Mouse (Mus musculus): ENCODE results near the gene Acad12. TPM values are rescaled to one million over a fixed set of nuclear protein-coding genes. Genes with fewer than 3 reads are reported as not detected.
A peak's percentile ranks its signal among the peaks of the same experiment; 100 is the strongest.
"Not testable (repeated sequence)": the region's sequence is repeated elsewhere in the genome, so short reads cannot be mapped to it uniquely, and the experiment has no call there.

Gene Acad12
- total and polyA plus RNA-seq, 2 experiments = 9.6 to 10.1 TPM

DNA sequence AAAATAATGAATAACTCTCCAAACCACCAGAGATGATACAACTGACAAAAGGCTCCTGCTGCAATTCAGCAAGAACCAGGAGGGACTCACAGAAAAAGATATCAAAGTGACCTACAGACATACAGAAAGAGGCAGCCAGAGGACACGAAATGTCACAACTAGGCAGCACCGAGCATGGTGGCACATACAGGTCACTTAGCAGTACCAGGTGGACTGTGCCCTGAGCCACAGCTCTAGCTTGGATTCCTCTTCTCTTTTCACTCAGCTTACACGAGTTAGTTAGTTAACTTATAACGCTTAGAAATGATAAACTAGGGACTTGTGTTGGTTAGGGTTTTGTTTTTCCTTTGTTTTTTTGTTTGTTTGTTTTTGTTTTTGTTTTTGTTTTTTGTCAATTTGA, 35.8 kb upstream of the Acad12 start:
- no peaks in the 10 kb centered on the region for H3K27me3 ChIP-seq (ENCODE audit: control insufficient read depth, insufficient read depth, low read length)
- no peaks in the 10 kb centered on the region for H3K36me3 ChIP-seq (ENCODE audit: control insufficient read depth, insufficient read depth, low read length)
- no peaks in the 10 kb centered on the region; the same call in 1 of the 2 replicates for H3K79me2 ChIP-seq (ENCODE audit: control insufficient read depth, insufficient read depth, low read length)
- H3K9ac ChIP-seq (ENCODE audit: low read depth, low read length) = no peak overlapping the region
- TF ChIP-seq CTCF (IDR thresholded peaks at IDR 0.05; ENCODE audit: low read depth, low read length) = no peak
- TF ChIP-seq POLR2A (IDR thresholded peaks at IDR 0.05; ENCODE audit: extremely low read depth, insufficient read depth, low read length) = no peak
- no peak overlapping the region for H3K27ac ChIP-seq (replicated peaks; ENCODE audit: insufficient read depth, low read depth, low read length)
- peaks cover 1% of the 10 kb centered on the region; the same call in 1 of the 2 replicates for H3K4me1 ChIP-seq (ENCODE audit: control insufficient read depth, insufficient read depth, low read length)
- H3K4me3 ChIP-seq (ENCODE audit: insufficient read depth, low read depth, low read length) = no peak overlapping the region
- 70% methylated on average over 4 of the region's 4 CpGs for WGBS
- DNase-seq (ENCODE audit: extremely low read depth, low read depth, low spot score) = peak; percentile 45

DNA sequence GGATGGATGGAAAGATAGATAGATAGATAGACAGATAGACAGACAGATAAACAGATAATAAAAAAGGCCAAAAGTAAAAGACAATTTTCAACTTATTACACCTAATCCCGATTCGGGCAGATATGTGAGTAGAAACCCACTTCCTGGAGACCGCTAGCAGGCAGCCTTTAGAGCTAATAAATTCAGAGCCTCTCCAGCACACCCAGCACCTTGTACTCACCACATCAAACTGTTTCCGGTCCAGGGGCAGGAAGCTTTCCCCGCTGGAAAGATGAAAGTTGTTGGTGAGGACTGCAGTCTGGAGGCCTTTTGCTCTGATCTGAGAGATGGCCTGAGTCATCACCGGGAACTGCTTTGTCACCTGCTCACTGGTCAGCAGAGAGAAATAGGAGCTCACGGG, 30.4 kb upstream of the Acad12 start:
- Histone ChIP-seq H3K9ac (ENCODE audit: low read depth, low read length) (no peak overlapping the region), H3K27ac (replicated peaks; ENCODE audit: insufficient read depth, low read depth, low read length) (no peak overlapping the region), H3K27me3 (ENCODE audit: control insufficient read depth, insufficient read depth, low read length) (no peaks in the 10 kb centered on the region), H3K79me2 (ENCODE audit: control insufficient read depth, insufficient read depth, low read length) (no peaks in the 10 kb centered on the region), H3K4me1 (ENCODE audit: control insufficient read depth, insufficient read depth, low read length) (no peaks in the 10 kb centered on the region), H3K4me3 (ENCODE audit: insufficient read depth, low read depth, low read length) (no peak overlapping the region), H3K36me3 (ENCODE audit: control insufficient read depth, insufficient read depth, low read length) (peaks cover 16% of the 10 kb centered on the region)
- 91% methylated on average over 7 of the region's 7 CpGs for WGBS
- no peak for DNase-seq (ENCODE audit: extremely low read depth, low read depth, low spot score)
- TF ChIP-seq POLR2A (IDR thresholded peaks at IDR 0.05; ENCODE audit: extremely low read depth, insufficient read depth, low read length) (no peak), CTCF (IDR thresholded peaks at IDR 0.05; ENCODE audit: low read depth, low read length) (no peak)

- H3K27me3 ChIP-seq (ENCODE audit: control insufficient read depth, insufficient read depth, low read length) = no peaks in the 10 kb centered on the region
- H3K36me3 ChIP-seq (ENCODE audit: control insufficient read depth, insufficient read depth, low read length) = no peaks in the 10 kb centered on the region
- H3K79me2 ChIP-seq (ENCODE audit: control insufficient read depth, insufficient read depth, low read length) = no peaks in the 10 kb centered on the region
- no peak overlapping the region for H3K9ac ChIP-seq (ENCODE audit: low read depth, low read length)
- H3K27ac ChIP-seq (replicated peaks; ENCODE audit: insufficient read depth, low read depth, low read length) = no peak overlapping the region
- DNase-seq (ENCODE audit: extremely low read depth, low read depth, low spot score) = peak; percentile 63
- no peak overlapping the region for H3K4me3 ChIP-seq (ENCODE audit: insufficient read depth, low read depth, low read length)
- H3K4me1 ChIP-seq (ENCODE audit: control insufficient read depth, insufficient read depth, low read length) = no peaks in the 10 kb centered on the region
- WGBS = 68% methylated on average over 9 of the region's 9 CpGs
- TF ChIP-seq CTCF (IDR thresholded peaks at IDR 0.05; ENCODE audit: low read depth, low read length) = no peak
These were observed 20.9 kb upstream of the Acad12 start for GRCm38 (mm10) chr5:121639601-121640000.

DNA sequence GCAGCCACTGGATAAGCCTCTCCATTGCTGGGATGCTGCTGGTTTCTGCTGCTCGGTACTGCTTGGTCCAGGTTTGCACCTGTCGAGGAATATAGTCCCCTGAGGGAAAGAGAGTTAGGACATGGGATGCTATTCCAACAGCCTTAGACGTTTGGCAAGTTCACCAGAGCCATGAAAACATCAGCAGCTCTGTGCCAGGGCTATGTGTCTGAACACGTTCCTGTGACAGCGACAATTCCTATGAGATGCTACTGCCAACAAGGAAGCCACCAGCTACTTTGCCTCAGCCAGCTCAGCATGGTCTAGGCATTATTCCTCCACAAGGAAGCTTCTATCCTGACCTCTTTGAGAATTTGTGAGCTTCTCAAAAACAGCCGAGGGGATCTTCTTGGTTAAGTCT, 18.6 kb upstream of the Acad12 start:
- DNase-seq (ENCODE audit: extremely low read depth, low read depth, low spot score) = no peak
- Histone ChIP-seq H3K27ac (replicated peaks; ENCODE audit: insufficient read depth, low read depth, low read length) (no peak overlapping the region), H3K27me3 (ENCODE audit: control insufficient read depth, insufficient read depth, low read length) (no peaks in the 10 kb centered on the region), H3K4me3 (ENCODE audit: insufficient read depth, low read depth, low read length) (no peak overlapping the region), H3K4me1 (ENCODE audit: control insufficient read depth, insufficient read depth, low read length) (no peaks in the 10 kb centered on the region), H3K36me3 (ENCODE audit: control insufficient read depth, insufficient read depth, low read length) (no peaks in the 10 kb centered on the region), H3K79me2 (ENCODE audit: control insufficient read depth, insufficient read depth, low read length) (no peaks in the 10 kb centered on the region), H3K9ac (ENCODE audit: low read depth, low read length) (no peak overlapping the region)
- WGBS = 88% methylated on average over 6 of the region's 6 CpGs
- TF ChIP-seq CTCF (IDR thresholded peaks at IDR 0.05; ENCODE audit: low read depth, low read length) = no peak

DNA sequence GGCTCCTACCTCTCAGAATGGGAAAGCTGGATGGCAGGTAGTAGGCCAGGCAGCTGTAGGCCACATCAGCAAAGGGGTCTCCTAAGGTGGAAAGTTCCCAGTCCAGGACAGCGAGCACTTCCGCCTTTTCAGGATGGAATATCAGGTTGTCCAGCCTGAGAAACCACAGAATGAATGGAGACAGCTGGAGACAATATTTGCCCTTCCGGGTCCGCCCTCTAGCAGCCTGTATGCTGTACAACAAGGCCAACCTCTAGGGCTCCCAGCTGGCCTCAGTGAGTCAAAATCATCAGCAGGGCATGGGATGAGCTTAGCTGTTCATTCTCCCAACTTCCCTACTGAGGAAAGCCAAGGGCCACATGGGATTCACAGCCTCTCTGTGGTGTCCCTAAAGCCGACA, 15.9 kb upstream of the Acad12 start:
- TF ChIP-seq CTCF (IDR thresholded peaks at IDR 0.05; ENCODE audit: low read depth, low read length) = no peak
- 96% methylated on average over 5 of the region's 5 CpGs for WGBS
- H3K4me3 ChIP-seq (ENCODE audit: insufficient read depth, low read depth, low read length) = no peak overlapping the region
- no peak overlapping the region for H3K9ac ChIP-seq (ENCODE audit: low read depth, low read length)
- H3K79me2 ChIP-seq (ENCODE audit: control insufficient read depth, insufficient read depth, low read length) = no peaks in the 10 kb centered on the region
- no peak for DNase-seq (ENCODE audit: extremely low read depth, low read depth, low spot score)
- no peak overlapping the region for H3K27ac ChIP-seq (replicated peaks; ENCODE audit: insufficient read depth, low read depth, low read length)
- H3K36me3 ChIP-seq (ENCODE audit: control insufficient read depth, insufficient read depth, low read length) = peaks cover 2% of the 10 kb centered on the region; the same call in 1 of the 2 replicates
- no peaks in the 10 kb centered on the region for H3K4me1 ChIP-seq (ENCODE audit: control insufficient read depth, insufficient read depth, low read length)
- no peaks in the 10 kb centered on the region for H3K27me3 ChIP-seq (ENCODE audit: control insufficient read depth, insufficient read depth, low read length)

DNA sequence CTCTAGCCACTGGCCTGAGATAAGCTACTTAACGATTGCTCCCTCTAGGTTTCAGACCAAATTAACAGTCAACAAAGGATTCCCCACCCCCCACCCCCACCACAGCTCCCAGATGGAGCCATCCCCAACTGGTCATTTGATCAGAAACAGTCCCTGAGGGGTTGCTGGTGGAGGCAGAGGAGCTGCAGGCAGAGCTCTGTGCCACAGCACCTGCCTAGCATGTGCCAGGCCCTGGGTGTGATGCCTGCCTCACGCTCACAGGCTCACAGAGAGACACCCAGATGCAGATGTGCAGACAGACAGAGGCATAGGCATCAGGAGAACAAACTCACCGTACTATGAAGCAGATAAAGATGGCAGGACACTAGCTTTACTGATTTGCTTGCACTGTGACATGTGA, 14.1 kb upstream of the Acad12 start:
- H3K79me2 ChIP-seq (ENCODE audit: control insufficient read depth, insufficient read depth, low read length) = no peaks in the 10 kb centered on the region

DNA sequence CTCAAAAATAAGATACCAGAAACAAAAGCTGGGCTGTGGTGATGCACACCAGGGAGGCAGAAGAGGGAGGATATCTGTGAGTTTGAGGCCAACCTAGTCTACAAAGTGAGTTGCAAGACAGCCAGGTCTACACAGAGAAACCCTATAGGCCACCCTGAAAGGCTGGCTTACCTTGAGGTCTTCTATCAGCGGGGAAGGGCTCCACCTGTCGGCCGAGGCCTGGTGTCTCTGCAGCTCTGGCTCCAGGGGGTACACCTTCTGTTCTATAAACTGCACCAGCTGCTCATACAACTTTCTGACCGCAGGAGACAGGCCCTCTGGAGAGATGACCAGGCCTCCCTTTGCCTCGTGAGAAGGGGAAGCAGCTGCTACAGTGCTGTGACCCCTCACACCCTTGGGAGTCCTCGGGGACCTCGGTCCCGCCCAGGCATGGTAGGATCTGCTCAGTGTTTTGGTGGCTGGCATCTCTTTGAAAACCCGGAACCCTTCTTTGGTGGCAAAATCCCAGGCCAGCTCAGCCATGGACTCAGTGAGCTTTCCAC, 12.4 kb upstream of the Acad12 start:
- not testable (repeated sequence) for DNase-seq (ENCODE audit: extremely low read depth, low read depth, low spot score); H3K9ac ChIP-seq (ENCODE audit: low read depth, low read length); H3K27me3 ChIP-seq (ENCODE audit: control insufficient read depth, insufficient read depth, low read length); H3K36me3 ChIP-seq (ENCODE audit: control insufficient read depth, insufficient read depth, low read length); H3K4me1 ChIP-seq (ENCODE audit: control insufficient read depth, insufficient read depth, low read length); H3K4me3 ChIP-seq (ENCODE audit: insufficient read depth, low read depth, low read length); H3K79me2 ChIP-seq (ENCODE audit: control insufficient read depth, insufficient read depth, low read length); H3K27ac ChIP-seq (replicated peaks; ENCODE audit: insufficient read depth, low read depth, low read length)
- WGBS = 82% methylated on average over 9 of the region's 9 CpGs

More for the DNA sequence above, 14.1 kb upstream of the Acad12 start:
- Histone ChIP-seq H3K9ac (ENCODE audit: low read depth, low read length) (no peak overlapping the region), H3K27ac (replicated peaks; ENCODE audit: insufficient read depth, low read depth, low read length) (no peak overlapping the region), H3K4me3 (ENCODE audit: insufficient read depth, low read depth, low read length) (no peak overlapping the region), H3K4me1 (ENCODE audit: control insufficient read depth, insufficient read depth, low read length) (no peaks in the 10 kb centered on the region), H3K27me3 (ENCODE audit: control insufficient read depth, insufficient read depth, low read length) (no peaks in the 10 kb centered on the region), H3K36me3 (ENCODE audit: control insufficient read depth, insufficient read depth, low read length) (peaks cover 2% of the 10 kb centered on the region; the same call in 1 of the 2 replicates)
- no peak for DNase-seq (ENCODE audit: extremely low read depth, low read depth, low spot score)
- WGBS = 70% methylated on average over 3 of the region's 3 CpGs
- TF ChIP-seq CTCF (IDR thresholded peaks at IDR 0.05; ENCODE audit: low read depth, low read length) = no peak
- no peak for TF ChIP-seq POLR2A (IDR thresholded peaks at IDR 0.05; ENCODE audit: extremely low read depth, insufficient read depth, low read length)
